Mouse (Mus musculus): ENCODE results near the gene Mageb1.
"Not testable (repeated sequence)": the region's sequence is repeated elsewhere in the genome, so short reads cannot be mapped to it uniquely, and the experiment has no call there.

The Mageb1 gene

GRCm38 (mm10) chrX:92016233-92016632 is at the start of gene Mageb1:
Gene Mageb1, minus strand, starts transcription at chrX:92016333.
- DNase-seq: not testable (repeated sequence)
